Mouse (Mus musculus): ENCODE measurements around the gene Cct5. TPM values are rescaled to one million over a fixed set of nuclear protein-coding genes. Genes with fewer than 3 reads are reported as not detected.

Cct5 gene
- 409 and 450 TPM in 2 replicates for polyA plus RNA-seq (2015; fragmentation: Nextera tagmentation; extraction: Ambion mirVana)

- under 1% methylated on average over 63 of the region's 63 CpGs for WGBS (ENCODE audit: insufficient replicate concordance)
- Histone ChIP-seq H3K36me3 (peaks cover 19% of the 10 kb centered on the region), H3K9ac (peak within 1 kb of the TSS; percentile 93), H3K9me3 (replicated peaks) (no peaks in the 10 kb centered on the region), H3K4me2 (peak within 1 kb of the TSS; percentile 92), H3K4me1 (replicated peaks) (peaks cover 43% of the 10 kb centered on the region), H3K27ac (peak within 1 kb of the TSS; percentile 86), H3K27me3 (no peaks in the 10 kb centered on the region), H3K4me3 (replicated peaks) (peak within 1 kb of the TSS; percentile 90)
- DNase-seq, result peak; percentile 95
- peak; percentile 85 for ATAC-seq (ENCODE audit: low read depth)
These were observed at the start of gene Cct5, which contains the start of gene Fam173b for GRCm38 (mm10) chr15:31601646-31602374. Gene Cct5 (minus strand): TSS chr15:31601804. Gene Fam173b (plus strand): TSS chr15:31601852.

GRCm38 (mm10) chr15:31650821-31651220 lies 49.2 kb upstream of the Cct5 start:
- H3K4me3 ChIP-seq (replicated peaks), result no peak overlapping the region
- no peaks in the 10 kb centered on the region for H3K9me3 ChIP-seq (replicated peaks)
- DNase-seq (no peak), ATAC-seq (ENCODE audit: low read depth) (no peak)
- 78% methylated on average over 7 of the region's 7 CpGs for WGBS (ENCODE audit: insufficient replicate concordance)
- no peak overlapping the region for H3K4me2 ChIP-seq
- no peak overlapping the region for H3K27ac ChIP-seq
- H3K27me3 ChIP-seq, result no peaks in the 10 kb centered on the region
- H3K36me3 ChIP-seq, result no peaks in the 10 kb centered on the region
- no peak overlapping the region for H3K9ac ChIP-seq
- no peaks in the 10 kb centered on the region for H3K4me1 ChIP-seq (replicated peaks)

- Histone ChIP-seq H3K4me2 (no peak overlapping the region), H3K27ac (no peak overlapping the region), H3K9me3 (replicated peaks) (no peaks in the 10 kb centered on the region), H3K36me3 (no peaks in the 10 kb centered on the region), H3K4me1 (replicated peaks) (no peaks in the 10 kb centered on the region), H3K4me3 (replicated peaks) (no peak overlapping the region), H3K27me3 (no peaks in the 10 kb centered on the region), H3K9ac (no peak overlapping the region)
- ATAC-seq (ENCODE audit: low read depth), result no peak
- 60% methylated on average over 12 of the region's 12 CpGs for WGBS (ENCODE audit: insufficient replicate concordance)
- DNase-seq, result no peak
These were observed 48.1 kb upstream of the Cct5 start for GRCm38 (mm10) chr15:31649691-31650090.

GRCm38 (mm10) chr15:31647851-31648569 lies 46.4 kb upstream of the Cct5 start:
- ATAC-seq (ENCODE audit: low read depth), result no peak
- DNase-seq, result no peak
- H3K9ac ChIP-seq, result no peak overlapping the region
- H3K9me3 ChIP-seq (replicated peaks), result no peaks in the 10 kb centered on the region
- H3K4me1 ChIP-seq (replicated peaks), result no peaks in the 10 kb centered on the region
- no peak overlapping the region for H3K4me3 ChIP-seq (replicated peaks)
- H3K36me3 ChIP-seq, result no peaks in the 10 kb centered on the region
- WGBS (ENCODE audit: insufficient replicate concordance), result 29% methylated on average over 8 of the region's 8 CpGs
- no peak overlapping the region for H3K27ac ChIP-seq
- H3K27me3 ChIP-seq, result no peaks in the 10 kb centered on the region
- H3K4me2 ChIP-seq, result no peak overlapping the region

- ATAC-seq (ENCODE audit: low read depth) (no peak), DNase-seq (no peak)
- Histone ChIP-seq H3K4me1 (replicated peaks) (no peaks in the 10 kb centered on the region), H3K36me3 (no peaks in the 10 kb centered on the region), H3K4me3 (replicated peaks) (no peak overlapping the region), H3K27me3 (no peaks in the 10 kb centered on the region), H3K9me3 (replicated peaks) (no peaks in the 10 kb centered on the region), H3K9ac (no peak overlapping the region), H3K27ac (no peak overlapping the region), H3K4me2 (no peak overlapping the region)
- 65% methylated on average over 6 of the region's 6 CpGs for WGBS (ENCODE audit: insufficient replicate concordance)
These were observed 45.6 kb upstream of the Cct5 start for GRCm38 (mm10) chr15:31647225-31647624.

- DNase-seq (no peak), ATAC-seq (ENCODE audit: low read depth) (no peak)
- Histone ChIP-seq H3K27me3 (no peaks in the 10 kb centered on the region), H3K9ac (no peak overlapping the region), H3K27ac (no peak overlapping the region), H3K9me3 (replicated peaks) (no peaks in the 10 kb centered on the region), H3K4me3 (replicated peaks) (no peak overlapping the region), H3K4me1 (replicated peaks) (no peaks in the 10 kb centered on the region), H3K36me3 (no peaks in the 10 kb centered on the region), H3K4me2 (no peak overlapping the region)
- 71% methylated on average over 9 of the region's 9 CpGs for WGBS (ENCODE audit: insufficient replicate concordance)
These were observed 34.5 kb upstream of the Cct5 start for GRCm38 (mm10) chr15:31636091-31636595.

- Histone ChIP-seq H3K36me3 (no peaks in the 10 kb centered on the region), H3K4me3 (replicated peaks) (no peak overlapping the region), H3K27ac (no peak overlapping the region), H3K9ac (no peak overlapping the region), H3K4me2 (no peak overlapping the region), H3K4me1 (replicated peaks) (no peaks in the 10 kb centered on the region), H3K27me3 (no peaks in the 10 kb centered on the region), H3K9me3 (replicated peaks) (no peaks in the 10 kb centered on the region)
- 68% methylated on average over 6 of the region's 6 CpGs for WGBS (ENCODE audit: insufficient replicate concordance)
- ATAC-seq (ENCODE audit: low read depth), result no peak
- DNase-seq, result no peak
These were observed 33.0 kb upstream of the Cct5 start for GRCm38 (mm10) chr15:31634582-31634981.

GRCm38 (mm10) chr15:31632478-31632877 lies 30.9 kb upstream of the Cct5 start:
- H3K27me3 ChIP-seq, result no peaks in the 10 kb centered on the region
- H3K36me3 ChIP-seq, result no peaks in the 10 kb centered on the region
- no peaks in the 10 kb centered on the region for H3K9me3 ChIP-seq (replicated peaks)
- H3K4me3 ChIP-seq (replicated peaks), result no peak overlapping the region
- H3K4me1 ChIP-seq (replicated peaks), result no peaks in the 10 kb centered on the region
- DNase-seq (no peak), ATAC-seq (ENCODE audit: low read depth) (no peak)
- H3K4me2 ChIP-seq, result no peak overlapping the region
- no peak overlapping the region for H3K27ac ChIP-seq
- WGBS (ENCODE audit: insufficient replicate concordance), result 64% methylated on average over 4 of the region's 4 CpGs
- no peak overlapping the region for H3K9ac ChIP-seq

- Histone ChIP-seq H3K4me1 (replicated peaks) (no peaks in the 10 kb centered on the region), H3K4me3 (replicated peaks) (no peak overlapping the region), H3K27ac (no peak overlapping the region), H3K27me3 (no peaks in the 10 kb centered on the region), H3K36me3 (no peaks in the 10 kb centered on the region), H3K4me2 (no peak overlapping the region), H3K9me3 (replicated peaks) (no peaks in the 10 kb centered on the region), H3K9ac (no peak overlapping the region)
- ATAC-seq (ENCODE audit: low read depth) (no peak), DNase-seq (no peak)
- WGBS (ENCODE audit: insufficient replicate concordance), result 81% methylated on average over 12 of the region's 12 CpGs
These were observed 29.8 kb upstream of the Cct5 start for GRCm38 (mm10) chr15:31631396-31631858.

- WGBS (ENCODE audit: insufficient replicate concordance), result 71% methylated on average over 3 of the region's 3 CpGs
These were observed 28.0 kb upstream of the Cct5 start for GRCm38 (mm10) chr15:31629556-31629955.

GRCm38 (mm10) chr15:31628180-31628579 lies 26.6 kb upstream of the Cct5 start:
- Histone ChIP-seq H3K9ac (no peak overlapping the region), H3K36me3 (no peaks in the 10 kb centered on the region), H3K4me1 (replicated peaks) (no peaks in the 10 kb centered on the region), H3K4me2 (no peak overlapping the region), H3K27me3 (no peaks in the 10 kb centered on the region), H3K27ac (no peak overlapping the region), H3K4me3 (replicated peaks) (no peak overlapping the region), H3K9me3 (replicated peaks) (no peaks in the 10 kb centered on the region)
- 70% methylated on average over 10 of the region's 10 CpGs for whole genome bisulfite sequencing (ENCODE audit: insufficient replicate concordance)
- DNase-seq (no peak), ATAC-seq (ENCODE audit: low read depth) (no peak)

More at GRCm38 (mm10) chr15:31629556-31629955, 28.0 kb upstream of the Cct5 start:
- Histone ChIP-seq H3K36me3 (no peaks in the 10 kb centered on the region), H3K4me2 (no peak overlapping the region), H3K4me1 (replicated peaks) (no peaks in the 10 kb centered on the region), H3K9me3 (replicated peaks) (no peaks in the 10 kb centered on the region), H3K27me3 (no peaks in the 10 kb centered on the region), H3K27ac (no peak overlapping the region), H3K4me3 (replicated peaks) (no peak overlapping the region), H3K9ac (no peak overlapping the region)
- ATAC-seq (ENCODE audit: low read depth), result no peak
- no peak for DNase-seq
